Mouse (Mus musculus) embryonic facial prominence, embryonic 11.5 days (tissue): ENCODE results near the gene Cyld. TPM values are rescaled to one million over a fixed set of nuclear protein-coding genes. Genes with fewer than 3 reads are reported as not detected.

Experiments
- ATAC-seq: fragments of 200-750 bp; cut with Nextera tagmentation; replicated peaks from 2 replicates; pipeline ENCODE4 v1.8.0; 2017; ENCODE audit warnings: low read depth; ENCODE audit not compliant: insufficient number of reproducible peaks, low FRiP score, low TSS enrichment
- DNase-seq: peaks from one replicate; pipeline ENCODE4 v3.0.0-alpha.2; 2015; ENCODE audit warnings: low spot score
- H3K27ac ChIP-seq: fragments of 300-500 bp; sonication (generic); replicated peaks from 2 replicates; pipeline ENCODE4 v1.5.1; 2014; ENCODE audit warnings: mild to moderate bottlenecking, low read depth, low read length, control low read depth
- H3K27me3 ChIP-seq: fragments of 300-500 bp; sonication (generic); 2 replicates; pipeline ENCODE4 v1.6.1; 2014; ENCODE audit warnings: mild to moderate bottlenecking, low read length, moderate library complexity, mixed read lengths; ENCODE audit not compliant: control insufficient read depth, insufficient read depth
- H3K36me3 ChIP-seq: fragments of 300-500 bp; sonication (generic); replicated peaks from 2 replicates; pipeline ENCODE4 v1.6.1; 2014; ENCODE audit warnings: low read depth, mild to moderate bottlenecking, low read length, moderate library complexity, mixed read lengths; ENCODE audit not compliant: control insufficient read depth, insufficient read depth
- H3K4me1 ChIP-seq: fragments of 300-500 bp; sonication (generic); 2 replicates; pipeline ENCODE4 v1.6.1; 2014; ENCODE audit warnings: low read length, mixed read lengths; ENCODE audit not compliant: control insufficient read depth, insufficient read depth
- H3K4me2 ChIP-seq: fragments of 300-500 bp; sonication (generic); 2 replicates; pipeline ENCODE4 v1.6.1; 2014; ENCODE audit warnings: low read depth, mild to moderate bottlenecking, control low read depth, low read length, moderate library complexity
- H3K4me3 ChIP-seq: fragments of 300-500 bp; sonication (generic); 2 replicates; pipeline ENCODE4 v1.5.1; 2014; ENCODE audit warnings: low read depth, low read length, control low read depth
- H3K9ac ChIP-seq: fragments of 300-500 bp; sonication (generic); replicated peaks from 2 replicates; pipeline ENCODE4 v1.6.1; 2014; ENCODE audit warnings: mild to moderate bottlenecking, control low read depth, low read length
- H3K9me3 ChIP-seq: fragments of 300-500 bp; sonication (generic); replicated peaks from 2 replicates; pipeline ENCODE4 v1.6.1; 2016; ENCODE audit warnings: mild to moderate bottlenecking, low read length, inconsistent platforms, mixed read lengths; ENCODE audit not compliant: control insufficient read depth
- WGBS: fragments of 180-500 bp; shearing (Covaris S2); extraction: QIAGEN DNeasy Blood & Tissue Kit; methylation state at CpG from one replicate; pipeline ENCODE4 v1.1.7; 2014; 5-methylcytosine and 5-hydroxymethylcytosine counted together
- polyA plus RNA-seq: library from polyadenylated mRNA; unstranded; fragments of >200 nt; fragmentation: Nextera tagmentation; extraction: Ambion mirVana; gene quantifications from 2 replicates; pipeline ENCODE4 v1.2.1, GENCODE M21; 2014

Gene Cyld
- polyA plus RNA-seq, 1 experiment from 2014 or later = 14.3 TPM

- ATAC-seq (no peak), DNase-seq (no peak)
- Histone ChIP-seq H3K4me2 (no peak overlapping the region), H3K9me3 (no peaks in the 10 kb centered on the region), H3K27me3 (no peaks in the 10 kb centered on the region), H3K36me3 (no peaks in the 10 kb centered on the region), H3K4me3 (no peak overlapping the region), H3K4me1 (no peaks in the 10 kb centered on the region), H3K27ac (no peak overlapping the region), H3K9ac (no peak overlapping the region)
- 49% methylated on average over 7 of the region's 7 CpGs for WGBS
Measured at GRCm38 (mm10) chr8:88691961-88692360, 4.9 kb upstream of the Cyld start.

GRCm38 (mm10) chr8:88692866-88693265 is 4.0 kb upstream of the Cyld start:
- Histone ChIP-seq H3K27ac (no peak overlapping the region), H3K4me2 (no peak overlapping the region), H3K9ac (no peak overlapping the region), H3K36me3 (no peaks in the 10 kb centered on the region), H3K9me3 (no peaks in the 10 kb centered on the region), H3K4me3 (no peak overlapping the region), H3K27me3 (no peaks in the 10 kb centered on the region), H3K4me1 (no peaks in the 10 kb centered on the region)
- WGBS = 80% methylated on average over 6 of the region's 6 CpGs
- ATAC-seq (no peak), DNase-seq (no peak)

- no peaks in the 10 kb centered on the region for H3K9me3 ChIP-seq
- 49% methylated on average over 4 of the region's 4 CpGs for WGBS
Measured at GRCm38 (mm10) chr8:88693376-88693775, 3.5 kb upstream of the Cyld start.

GRCm38 (mm10) chr8:88694291-88694690 is 2.5 kb upstream of the Cyld start:
- H3K36me3 ChIP-seq = no peaks in the 10 kb centered on the region
- no peak overlapping the region for H3K4me2 ChIP-seq
- no peak for ATAC-seq
- no peaks in the 10 kb centered on the region for H3K9me3 ChIP-seq
- no peak for DNase-seq
- H3K4me1 ChIP-seq = no peaks in the 10 kb centered on the region
- 69% methylated on average over 7 of the region's 7 CpGs for WGBS
- H3K9ac ChIP-seq = no peak overlapping the region
- no peaks in the 10 kb centered on the region for H3K27me3 ChIP-seq
- H3K27ac ChIP-seq = no peak overlapping the region
- no peak overlapping the region for H3K4me3 ChIP-seq

More at GRCm38 (mm10) chr8:88693376-88693775, 3.5 kb upstream of the Cyld start:
- Histone ChIP-seq H3K27me3 (no peaks in the 10 kb centered on the region), H3K9ac (no peak overlapping the region), H3K4me2 (no peak overlapping the region), H3K36me3 (no peaks in the 10 kb centered on the region), H3K4me1 (no peaks in the 10 kb centered on the region), H3K4me3 (no peak overlapping the region), H3K27ac (no peak overlapping the region)
- no peak for ATAC-seq
- DNase-seq = peak; percentile 53

- 24% methylated on average over 7 of the region's 7 CpGs for WGBS
- no peak overlapping the region for H3K9ac ChIP-seq
- peak overlapping the region; percentile 30; the same call in 1 of the 2 replicates for H3K4me2 ChIP-seq
- H3K27ac ChIP-seq = no peak overlapping the region
- H3K4me1 ChIP-seq = no peaks in the 10 kb centered on the region
- DNase-seq (no peak), ATAC-seq (peak; percentile 4; the same call in 1 of the 2 replicates)
- H3K4me3 ChIP-seq = peak overlapping the region; percentile 75; the same call in 1 of the 2 replicates
- H3K9me3 ChIP-seq = no peaks in the 10 kb centered on the region
- no peaks in the 10 kb centered on the region for H3K36me3 ChIP-seq
- H3K27me3 ChIP-seq = no peaks in the 10 kb centered on the region
Measured at GRCm38 (mm10) chr8:88696228-88696627, 600 bp upstream of the Cyld start.

- Histone ChIP-seq H3K4me1 (no peaks in the 10 kb centered on the region), H3K27ac (no peak overlapping the region), H3K4me3 (peak overlapping the region; percentile 75), H3K36me3 (no peaks in the 10 kb centered on the region), H3K27me3 (no peaks in the 10 kb centered on the region), H3K9ac (peak overlapping the region; percentile 64), H3K4me2 (peak overlapping the region; percentile 84), H3K9me3 (no peaks in the 10 kb centered on the region)
- no peak for ATAC-seq
- WGBS = 21% methylated on average over 4 of the region's 4 CpGs
- DNase-seq = no peak
Measured at GRCm38 (mm10) chr8:88697642-88698031, 809 bp downstream of the Cyld start.

- no peak for ATAC-seq
- no peak overlapping the region for H3K4me3 ChIP-seq
Measured at GRCm38 (mm10) chr8:88698048-88698447, 1.2 kb downstream of the Cyld start.

GRCm38 (mm10) chr8:88701611-88702010 is 4.8 kb downstream of the Cyld start:
- ATAC-seq = no peak
- Histone ChIP-seq H3K9ac (no peak overlapping the region), H3K4me1 (no peaks in the 10 kb centered on the region), H3K4me3 (no peak overlapping the region), H3K4me2 (no peak overlapping the region), H3K36me3 (no peaks in the 10 kb centered on the region), H3K27me3 (no peaks in the 10 kb centered on the region), H3K27ac (no peak overlapping the region), H3K9me3 (no peaks in the 10 kb centered on the region)
- WGBS = 37% methylated on average over 2 of the region's 2 CpGs
- no peak for DNase-seq

More at GRCm38 (mm10) chr8:88698048-88698447, 1.2 kb downstream of the Cyld start:
- no peak overlapping the region for H3K27ac ChIP-seq
- no peak for DNase-seq
- no peaks in the 10 kb centered on the region for H3K4me1 ChIP-seq
- H3K27me3 ChIP-seq = no peaks in the 10 kb centered on the region
- no peak overlapping the region for H3K9ac ChIP-seq
- no peaks in the 10 kb centered on the region for H3K9me3 ChIP-seq
- no peaks in the 10 kb centered on the region for H3K36me3 ChIP-seq
- WGBS = 51% methylated on average over 2 of the region's 2 CpGs
- peak overlapping the region; percentile 84; the same call in 1 of the 2 replicates for H3K4me2 ChIP-seq
